Mouse (Mus musculus) CH12.LX (cell line): ENCODE measurements around the gene Pkn1. TPM values are rescaled to one million over a fixed set of nuclear protein-coding genes. Genes with fewer than 3 reads are reported as not detected.

Experiments used
- DNase-seq: peaks from one replicate; pipeline ENCODE4 v3.0.0-alpha.2; 2013; ENCODE audit errors: extremely low read depth
- H3K27ac ChIP-seq: 2 replicates; pipeline ENCODE4 v1.5.1; 2012; ENCODE audit warnings: low read depth, mild to moderate bottlenecking, control low read depth, moderate library complexity; ENCODE audit not compliant: insufficient read depth
- H3K27me3 ChIP-seq: replicated peaks from 2 replicates; pipeline ENCODE3; 2012; ENCODE audit warnings: inconsistent platforms
- H3K36me3 ChIP-seq, 2 experiments: replicated peaks in 1 of 2; 2 replicates each; pipeline versions ENCODE3 to v1.6.1; 2012; ENCODE audit warnings: inconsistent platforms in 1 of 2, low read length in 1 of 2, mild to moderate bottlenecking in 1 of 2, mixed read lengths in 1 of 2, moderate library complexity in 1 of 2; ENCODE audit not compliant: control insufficient read depth in 1 of 2, insufficient read depth in 1 of 2
- H3K4me1 ChIP-seq, 2 experiments: 2 replicates each; pipeline ENCODE4 v1.6.1; 2012; ENCODE audit warnings: inconsistent platforms in 1 of 2, moderate library complexity in 1 of 2; ENCODE audit not compliant: insufficient read depth in 2 of 2, control insufficient read depth in 1 of 2
- H3K4me2 ChIP-seq: 2 replicates; pipeline ENCODE4 v1.6.1; 2012; ENCODE audit warnings: low read depth, mild to moderate bottlenecking, control low read depth; ENCODE audit not compliant: poor library complexity, insufficient read depth, severe bottlenecking
- H3K4me3 ChIP-seq, 3 experiments: fragments of 150-350 bp in 1 of 3; sonication (generic) in 1 of 3; replicated peaks in 1 of 3; 2 replicates each; pipeline versions ENCODE3 to v1.5.1; 2011 to 2012; ENCODE audit warnings: low read depth in 2 of 3, low read length in 2 of 3, mild to moderate bottlenecking in 2 of 3, moderate library complexity in 2 of 3, control low read depth in 1 of 3, improper control_type of control experiment in 1 of 3, inconsistent platforms in 1 of 3, mixed read lengths in 1 of 3; ENCODE audit not compliant: poor library complexity in 1 of 3
- H3K79me2 ChIP-seq: replicated peaks from 2 replicates; pipeline ENCODE4 v1.6.1; 2012; ENCODE audit warnings: mild to moderate bottlenecking, moderate library complexity; ENCODE audit not compliant: control insufficient read depth, poor library complexity, insufficient read depth, severe bottlenecking; ENCODE audit errors: extremely low read depth
- H3K9ac ChIP-seq: 2 replicates; pipeline ENCODE4 v1.6.1; 2012; ENCODE audit warnings: low read depth, mild to moderate bottlenecking, control low read depth, moderate library complexity; ENCODE audit not compliant: insufficient read depth
- H3K9me3 ChIP-seq: replicated peaks from 2 replicates; pipeline ENCODE3; 2012; ENCODE audit warnings: low read length, inconsistent platforms, mixed read lengths
- E2F4 ChIP-seq: IDR thresholded peaks from 2 replicates; pipeline ENCODE4 v1.6.1; 2011; ENCODE audit warnings: low read depth, low read length, improper control_type of control experiment; ENCODE audit not compliant: insufficient replicate concordance
- ELF1 ChIP-seq: IDR thresholded peaks from 2 replicates; pipeline ENCODE4 v1.6.1; 2014; ENCODE audit warnings: low read depth, mild to moderate bottlenecking, inconsistent platforms, low read length, improper control_type of control experiment
- GABPA ChIP-seq: IDR thresholded peaks from 2 replicates; pipeline ENCODE4 v1.6.1; 2012; ENCODE audit warnings: low read depth, low read length, improper control_type of control experiment, inconsistent platforms; ENCODE audit not compliant: insufficient replicate concordance
- HCFC1 ChIP-seq: IDR thresholded peaks from 2 replicates; pipeline ENCODE4 v1.6.1; 2012; ENCODE audit warnings: low read depth, mild to moderate bottlenecking, inconsistent platforms, low read length, improper control_type of control experiment
- IRF4 ChIP-seq: IDR thresholded peaks from 2 replicates; pipeline ENCODE4 v1.6.1; 2014; ENCODE audit warnings: low read depth, mild to moderate bottlenecking, inconsistent platforms, low read length, improper control_type of control experiment
- KAT2A ChIP-seq: IDR thresholded peaks from 2 replicates; pipeline ENCODE4 v1.6.1; 2012; ENCODE audit warnings: low read length, improper control_type of control experiment, inconsistent platforms; ENCODE audit not compliant: insufficient replicate concordance
- MAZ ChIP-seq: IDR thresholded peaks from 2 replicates; pipeline ENCODE4 v1.6.1; 2012; ENCODE audit warnings: low read depth, mild to moderate bottlenecking, inconsistent platforms, low read length, improper control_type of control experiment, moderate library complexity
- MEF2A ChIP-seq: IDR thresholded peaks from 2 replicates; pipeline ENCODE4 v1.6.1; 2014; ENCODE audit warnings: low read depth, mild to moderate bottlenecking, inconsistent platforms, low read length, improper control_type of control experiment, borderline replicate concordance
- MXI1 ChIP-seq: IDR thresholded peaks from 2 replicates; pipeline ENCODE4 v1.6.1; 2011; ENCODE audit warnings: mild to moderate bottlenecking, low read depth, low read length, improper control_type of control experiment
- MYC ChIP-seq: IDR thresholded peaks from 2 replicates; pipeline ENCODE4 v1.6.1; 2011; ENCODE audit warnings: low read depth, mild to moderate bottlenecking, improper control_type of control experiment, low read length
- NELFE ChIP-seq: IDR thresholded peaks from 2 replicates; pipeline ENCODE4 v1.6.1; 2011; ENCODE audit warnings: low read depth, low read length, improper control_type of control experiment
- POLR2A ChIP-seq: IDR thresholded peaks from 2 replicates; pipeline ENCODE4 v1.6.1; 2011; ENCODE audit warnings: low read depth, mild to moderate bottlenecking, improper control_type of control experiment, low read length
- POLR2AphosphoS2 ChIP-seq: IDR thresholded peaks from 2 replicates; pipeline ENCODE4 v1.6.1; 2011; ENCODE audit warnings: low read depth, low read length, improper control_type of control experiment
- RAD21 ChIP-seq: IDR thresholded peaks from 2 replicates; pipeline ENCODE4 v1.6.1; 2011; ENCODE audit warnings: low read depth, mild to moderate bottlenecking, low read length, improper control_type of control experiment, moderate library complexity
- RCOR1 ChIP-seq: conservative IDR thresholded peaks from 2 replicates; pipeline ENCODE4 v1.6.1; 2012; ENCODE audit warnings: low read depth, mild to moderate bottlenecking, inconsistent platforms, low read length, improper control_type of control experiment
- SMC3 ChIP-seq: IDR thresholded peaks from 2 replicates; pipeline ENCODE4 v1.6.1; 2011; ENCODE audit warnings: low read depth, low read length, improper control_type of control experiment
- TBP ChIP-seq: conservative IDR thresholded peaks from 2 replicates; pipeline ENCODE4 v1.6.1; 2011; ENCODE audit warnings: low read depth, low read length, improper control_type of control experiment
- USF1 ChIP-seq: IDR thresholded peaks from 2 replicates; pipeline ENCODE4 v1.6.1; 2014; ENCODE audit warnings: low read depth, mild to moderate bottlenecking, inconsistent platforms, low read length, improper control_type of control experiment
- ZC3H11A ChIP-seq: IDR thresholded peaks from 2 replicates; pipeline ENCODE4 v1.6.1; 2012; ENCODE audit warnings: low read depth, mild to moderate bottlenecking, inconsistent platforms, low read length, improper control_type of control experiment
- ZMIZ1 ChIP-seq: IDR thresholded peaks from 2 replicates; pipeline ENCODE4 v1.6.1; 2012; ENCODE audit warnings: low read depth, mild to moderate bottlenecking, inconsistent platforms, low read length, improper control_type of control experiment
- ZNF384 ChIP-seq: IDR thresholded peaks from 2 replicates; pipeline ENCODE4 v1.6.1; 2012; ENCODE audit warnings: low read depth, low read length, improper control_type of control experiment, inconsistent platforms
- dilution Hi-C: fragments of 300-500 bp; cut with MboI; formaldehyde crosslinking; loops from 2 replicates; pipeline ENCODE4 v1.14.3; 2020; ENCODE audit warnings: low sequenced_read_pairs; ENCODE audit not compliant: extremely low pct_unique_long_range_greater_than_20kb, extremely low pct_ligation_motif_present
- in situ Hi-C: fragments of 300-500 bp; cut with MboI; formaldehyde crosslinking; loops from 3 replicates; pipeline ENCODE4 v1.14.3; 2019; ENCODE audit warnings: low sequenced_read_pairs, low pct_ligation_motif_present, low pct_unique_long_range_greater_than_20kb, mixed read lengths
- polyA plus RNA-seq: library from polyadenylated mRNA; unstranded; fragments of >175 nt; gene quantifications from 2 replicates; pipeline ENCODE4 v1.2.1, GENCODE M21; 2012; ENCODE audit warnings: low read depth; ENCODE audit not compliant: insufficient read length
- total RNA-seq, 2 experiments: library from RNA; depleted of rRNA; stranded (reverse); fragments of 300-350 nt in 1 of 2; fragments of >200 nt in 1 of 2; gene quantifications; 2 replicates each; pipeline ENCODE4 v1.2.3; 2012 to 2014

Gene Pkn1
- total and polyA plus RNA-seq, 3 experiments = 33.5 to 58.8 (median 47.8) TPM

GRCm38 (mm10) chr8:83622389-83622989 is 76.5 kb downstream of the Pkn1 start (continued):
- TF ChIP-seq IRF4 (no peak; the same call in 1 of the 2 replicates), POLR2A (no peak), TBP (no peak), MEF2A (peak; percentile 30; the same call in 1 of the 2 replicates), RAD21 (peak; percentile 69), KAT2A (no peak), POLR2AphosphoS2 (no peak)
- TF ChIP-seq, all 38 proteins: peak for 15

DNA sequence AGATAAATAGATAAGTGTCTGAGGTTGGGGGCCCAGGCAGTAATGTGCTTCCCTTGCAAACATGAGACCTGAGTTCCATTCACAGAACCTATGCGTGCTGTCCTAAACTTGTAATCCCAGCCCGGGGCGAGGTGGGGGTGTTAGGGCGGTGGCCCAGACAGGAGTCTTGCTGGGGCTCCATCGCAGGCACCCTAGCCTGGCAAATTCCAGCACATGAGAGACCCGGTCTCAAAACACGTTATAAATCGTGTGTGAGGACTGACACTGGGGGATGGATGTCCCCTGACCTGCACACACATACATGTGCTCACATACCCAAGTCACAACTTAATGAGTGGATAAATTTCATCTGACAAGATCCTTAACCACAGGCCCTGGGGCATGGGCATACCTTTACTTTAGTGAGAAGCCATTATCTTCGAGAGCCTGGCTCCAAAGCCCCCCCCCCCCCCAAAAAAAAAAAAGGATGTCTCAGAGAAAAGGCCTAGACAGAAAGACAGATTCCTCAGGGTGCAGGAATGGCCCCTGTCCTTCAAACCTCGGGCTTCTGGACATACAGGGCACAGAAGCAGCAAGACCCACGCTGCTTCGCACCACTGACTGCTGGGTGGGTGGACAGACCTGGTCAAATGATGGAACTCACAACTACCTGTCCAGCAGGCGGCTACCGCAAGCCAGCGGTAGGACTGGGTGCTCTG is 77.1 kb downstream of the Pkn1 start:
- Histone ChIP-seq H3K27me3 (no peaks in the 10 kb centered on the region), H3K9ac (no peak overlapping the region), H3K9me3 (peaks cover 2% of the 10 kb centered on the region), H3K79me2 (no peaks in the 10 kb centered on the region), H3K4me1 (peaks cover 15 to 29% of the 10 kb centered on the region in 2 experiments), H3K4me2 (peak overlapping the region; percentile 68), H3K27ac (no peak overlapping the region), H3K4me3 (peak overlapping the region in 2 of 3 experiments; percentile 21 to 47), H3K36me3 (no peaks in the 10 kb centered on the region)
- dilution Hi-C loops (no loop called here), in situ Hi-C loops (no loop called here)
- TF ChIP-seq MYC (no peak), RAD21 (no peak), SMC3 (no peak), MXI1 (no peak), MEF2A (no peak), GABPA (no peak), POLR2A (no peak), ZNF384 (no peak), HCFC1 (no peak), ELF1 (no peak), TBP (no peak), ZMIZ1 (no peak), RCOR1 (no peak), NELFE (no peak), POLR2AphosphoS2 (no peak), USF1 (no peak), MAZ (no peak), ZC3H11A (no peak), E2F4 (no peak)
- no peak for DNase-seq
